Mouse (Mus musculus) testis, adult 2 months (tissue): Measurements from ENCODE around the gene A930017K11Rik. TPM values are rescaled to one million over a fixed set of nuclear protein-coding genes. Genes with fewer than 3 reads are reported as not detected.

ENCODE experiments used
- H3K27ac ChIP-seq: fragments of 200-500 bp; 2 replicates; pipeline ENCODE4 v1.5.1; 2012; ENCODE audit warnings: low read depth, low read length; ENCODE audit not compliant: control insufficient read depth, insufficient read depth
- H3K27me3 ChIP-seq: fragments of 200-500 bp; 2 replicates; pipeline ENCODE4 v1.6.1; 2012; ENCODE audit warnings: mild to moderate bottlenecking, low read length, moderate library complexity; ENCODE audit not compliant: control insufficient read depth, insufficient read depth
- H3K36me3 ChIP-seq: fragments of 200-500 bp; 2 replicates; pipeline ENCODE4 v1.6.1; 2012; ENCODE audit warnings: mild to moderate bottlenecking, low read length; ENCODE audit not compliant: control insufficient read depth, insufficient read depth
- H3K4me1 ChIP-seq: fragments of 200-500 bp; 2 replicates; pipeline ENCODE4 v1.6.1; 2012; ENCODE audit warnings: low read length; ENCODE audit not compliant: control insufficient read depth, insufficient read depth
- H3K4me3 ChIP-seq: fragments of 200-500 bp; 2 replicates; pipeline ENCODE4 v1.5.1; 2012; ENCODE audit warnings: low read depth, mild to moderate bottlenecking, low read length, moderate library complexity, mixed read lengths; ENCODE audit not compliant: control insufficient read depth
- CTCF ChIP-seq: fragments of 200-500 bp; IDR thresholded peaks from 2 replicates; pipeline ENCODE4 v1.5.1; 2012; ENCODE audit warnings: low read depth, mild to moderate bottlenecking, inconsistent platforms, low read length, moderate library complexity; ENCODE audit not compliant: control insufficient read depth, insufficient read depth, insufficient replicate concordance
- POLR2A ChIP-seq: fragments of 200-500 bp; IDR thresholded peaks from 2 replicates; pipeline ENCODE4 v1.6.1; 2012; ENCODE audit warnings: low read depth, mild to moderate bottlenecking, inconsistent platforms, low read length, moderate library complexity; ENCODE audit not compliant: control insufficient read depth
- polyA plus RNA-seq: library from polyadenylated mRNA; depleted of rRNA; stranded (reverse); fragments of >200 nt; gene quantifications from 2 replicates; pipeline ENCODE4 v1.2.3, GENCODE M21; 2012

A930017K11Rik gene
- polyA plus RNA-seq, 1 experiment: 0.10 TPM

DNA sequence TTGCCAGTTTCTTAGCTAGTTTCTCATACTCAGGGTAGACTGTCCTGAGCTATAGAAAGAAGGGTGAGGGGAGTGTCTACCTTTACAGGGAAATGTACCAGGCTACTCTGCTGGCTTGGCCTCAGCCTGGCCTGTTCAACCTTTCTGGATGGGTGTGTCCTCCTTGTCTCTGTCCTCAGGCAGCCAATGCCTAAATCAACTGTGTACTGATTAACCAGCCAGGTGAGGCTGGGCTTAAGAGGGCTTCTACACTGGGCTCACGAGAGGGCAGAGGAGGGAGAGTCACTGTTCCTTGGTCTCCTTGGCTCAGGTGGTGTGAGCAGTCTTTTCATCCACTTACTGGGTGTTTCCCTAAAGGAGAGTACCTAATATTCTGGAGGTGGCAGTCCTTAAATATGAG, 15.8 kb upstream of the A930017K11Rik start:
- Histone ChIP-seq H3K4me1 (no peaks in the 10 kb centered on the region), H3K36me3 (no peaks in the 10 kb centered on the region), H3K27ac (no peak overlapping the region), H3K27me3 (no peaks in the 10 kb centered on the region), H3K4me3 (no peak overlapping the region)
- TF ChIP-seq CTCF: no peak
- no peak for TF ChIP-seq POLR2A

DNA sequence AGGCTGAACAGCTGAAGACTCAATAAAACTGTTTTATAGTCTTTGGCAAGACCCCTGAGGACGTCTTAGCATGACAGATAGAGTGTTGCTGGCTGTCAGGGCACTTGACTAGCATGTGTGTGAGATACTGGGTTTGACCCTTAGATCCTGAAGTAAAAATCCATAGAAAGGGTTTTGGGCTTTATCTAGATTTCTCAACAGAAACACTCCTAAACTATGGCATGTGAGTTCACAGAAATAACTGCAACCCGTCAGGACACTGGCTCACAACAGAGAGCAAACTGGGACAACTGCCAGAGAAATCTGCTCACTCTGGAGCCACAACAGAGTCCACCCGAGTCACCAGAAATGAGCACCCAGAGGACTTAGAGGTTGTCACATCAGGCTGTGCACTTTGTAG, 15.3 kb upstream of the A930017K11Rik start:
- no peak for TF ChIP-seq CTCF
- TF ChIP-seq POLR2A: no peak
- Histone ChIP-seq H3K27me3 (no peaks in the 10 kb centered on the region), H3K36me3 (no peaks in the 10 kb centered on the region), H3K4me1 (no peaks in the 10 kb centered on the region), H3K27ac (no peak overlapping the region), H3K4me3 (no peak overlapping the region)

DNA sequence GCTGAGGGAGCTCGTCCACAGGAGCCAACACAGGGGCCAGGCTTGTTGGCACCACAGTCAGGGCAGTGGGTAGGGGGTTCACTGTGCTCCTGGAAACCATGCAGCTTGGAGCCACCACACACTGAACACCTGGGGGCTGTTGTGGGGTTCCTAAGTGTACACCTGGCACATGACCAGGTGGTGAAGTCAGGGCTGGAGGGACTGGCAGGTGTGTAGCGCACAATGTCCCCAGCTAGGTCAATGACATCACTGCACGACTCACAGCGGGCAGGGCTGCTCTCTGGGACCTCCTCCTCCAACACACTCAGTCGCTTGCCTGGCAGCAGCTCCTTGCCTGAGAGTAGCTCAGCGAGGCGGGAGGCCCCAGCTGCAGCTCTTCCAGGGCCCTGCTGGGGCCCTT, 11.9 kb upstream of the A930017K11Rik start:
- no peak overlapping the region for H3K27ac ChIP-seq
- H3K4me1 ChIP-seq: no peaks in the 10 kb centered on the region
- H3K4me3 ChIP-seq: no peak overlapping the region
- no peaks in the 10 kb centered on the region for H3K27me3 ChIP-seq
- no peaks in the 10 kb centered on the region for H3K36me3 ChIP-seq
- no peak for TF ChIP-seq POLR2A
- TF ChIP-seq CTCF: no peak

- TF ChIP-seq CTCF (no peak), POLR2A (no peak)
- Histone ChIP-seq H3K27me3 (no peaks in the 10 kb centered on the region), H3K27ac (no peak overlapping the region), H3K4me3 (peak overlapping the region; percentile 47), H3K4me1 (no peaks in the 10 kb centered on the region), H3K36me3 (no peaks in the 10 kb centered on the region)
Observed at GRCm38 (mm10) chr17:25962413-25962905, 10.1 kb upstream of the A930017K11Rik start.

GRCm38 (mm10) chr17:25961566-25961965, 9.2 kb upstream of the A930017K11Rik start:
- peak overlapping the region; percentile 47 for H3K4me3 ChIP-seq
- H3K27ac ChIP-seq: peak overlapping the region; percentile 3
- TF ChIP-seq CTCF: no peak
- TF ChIP-seq POLR2A: no peak
- no peaks in the 10 kb centered on the region for H3K4me1 ChIP-seq
- no peaks in the 10 kb centered on the region for H3K36me3 ChIP-seq
- H3K27me3 ChIP-seq: no peaks in the 10 kb centered on the region

DNA sequence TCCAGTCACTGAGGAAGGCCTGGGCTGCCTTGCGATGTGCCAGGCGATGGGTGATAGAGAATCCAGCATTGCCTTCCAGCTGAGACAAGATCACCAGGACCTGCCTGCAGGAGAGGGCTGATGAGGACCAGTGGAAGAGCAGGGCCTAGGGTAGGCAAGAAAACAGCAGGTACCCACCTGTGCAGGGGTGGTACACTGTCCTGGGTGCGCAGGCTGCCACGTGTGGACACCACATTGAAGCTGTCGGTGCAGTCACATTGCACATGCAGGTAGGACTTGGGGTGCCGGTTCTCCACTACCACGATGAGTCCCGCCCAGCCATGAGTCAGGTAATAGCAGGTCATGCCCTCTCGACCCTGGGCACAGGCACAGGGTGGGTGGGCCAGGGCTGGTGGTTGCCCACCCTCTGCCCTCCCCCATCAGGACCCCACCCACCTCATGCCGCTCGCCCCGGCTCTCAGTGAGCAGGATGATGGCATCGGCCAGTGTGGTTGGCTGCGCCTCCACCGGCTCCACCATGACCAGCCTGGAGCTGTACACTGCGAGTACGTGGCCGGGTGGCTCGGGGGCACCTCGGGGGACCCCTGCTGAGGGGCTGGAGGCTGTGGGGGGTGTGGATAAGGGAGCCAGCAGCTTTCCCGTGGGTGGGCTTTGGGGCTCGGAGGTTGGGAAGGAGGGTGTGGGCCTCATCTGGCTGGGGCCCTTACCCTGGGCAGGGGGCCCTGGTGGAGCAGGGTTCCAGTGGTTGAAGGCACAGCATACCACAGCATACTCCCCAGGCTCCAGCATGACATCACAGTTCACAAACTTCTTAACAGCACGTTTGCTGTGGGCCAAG, 7.5 kb upstream of the A930017K11Rik start:
- Histone ChIP-seq H3K27ac (no peak overlapping the region), H3K4me3 (no peak overlapping the region), H3K27me3 (no peaks in the 10 kb centered on the region), H3K36me3 (no peaks in the 10 kb centered on the region), H3K4me1 (no peaks in the 10 kb centered on the region)
- 0 out of 2 replicates have a peak, but pooled peaks have one; percentile 11 for TF ChIP-seq CTCF
- TF ChIP-seq POLR2A: no peak

DNA sequence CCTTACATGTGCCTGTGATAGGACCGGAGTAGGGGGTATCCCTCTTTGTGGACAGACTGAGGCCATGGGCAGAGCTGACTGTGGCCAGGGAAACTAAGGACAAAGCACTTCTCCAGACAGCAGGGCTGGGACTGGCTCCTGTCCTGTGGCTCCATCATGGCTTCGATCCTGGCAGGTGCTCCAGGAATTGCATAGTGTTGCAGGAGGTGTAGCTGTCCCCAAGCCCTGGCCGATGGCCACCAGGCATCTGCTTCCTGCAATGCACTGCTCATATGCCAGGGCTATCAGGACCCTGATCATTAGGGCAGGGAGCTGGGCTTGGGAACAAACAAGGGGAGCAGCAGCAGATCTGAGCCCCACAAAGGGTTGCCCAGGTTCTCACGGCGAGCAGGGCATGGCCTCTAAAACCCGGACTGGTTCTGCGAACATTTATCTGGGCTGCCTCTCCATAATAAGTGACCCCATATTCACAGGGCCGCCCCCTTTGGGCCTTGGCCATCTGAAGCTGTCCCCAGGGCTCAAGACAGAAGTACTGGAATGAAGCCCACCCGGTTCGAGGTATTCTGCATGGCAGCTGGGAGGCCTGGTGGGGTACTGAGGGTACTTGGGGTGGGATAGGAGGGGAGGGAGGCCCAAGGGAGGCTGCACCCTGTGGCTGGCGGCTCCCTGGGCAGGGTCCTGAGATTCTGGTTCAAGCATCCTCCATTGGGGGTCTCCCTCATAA, 6.6 kb upstream of the A930017K11Rik start:
- H3K27ac ChIP-seq: no peak overlapping the region
- H3K4me1 ChIP-seq: no peaks in the 10 kb centered on the region
- no peak overlapping the region for H3K4me3 ChIP-seq
- H3K27me3 ChIP-seq: no peaks in the 10 kb centered on the region
- TF ChIP-seq POLR2A (no peak), CTCF (no peak)
- H3K36me3 ChIP-seq: no peaks in the 10 kb centered on the region
